ENCODE assay signal across 9 mouse cellular contexts in the genomic region with DNA sequence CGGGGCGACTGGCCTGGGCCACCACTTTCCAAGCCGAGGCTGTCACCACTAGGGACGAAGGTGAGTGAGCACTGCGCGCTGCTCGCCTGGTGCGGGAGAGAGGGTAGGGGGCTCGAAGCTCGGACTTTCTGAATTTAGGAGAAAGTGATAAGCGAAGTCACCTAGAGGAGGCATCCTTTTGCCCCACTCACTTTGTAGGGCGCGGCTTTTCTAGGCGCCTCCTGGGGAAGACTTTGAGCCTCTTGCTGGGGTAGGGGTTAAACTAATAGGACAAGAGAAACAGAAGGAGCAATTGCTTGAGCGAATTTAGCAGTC. TPM values are rescaled to one million over a fixed set of nuclear protein-coding genes. Genes with fewer than 3 reads are reported as not detected.
DNase-seq lines count a peak whose midpoint lies in the region; ATAC-seq and TF ChIP-seq lines count a peak whose summit lies in the region.
"Had no signal": no experiment of that assay in that cellular context is flagged by ENCODE, and none has a peak within 500 bp of the region (broad histone marks: within the 10 kb centered on the region; RNA-seq: fewer than 3 reads in every experiment).

No protein-coding gene starts in this region.

- peak overlapping the region; percentile 48 for H3K4me3 ChIP-seq in kidney, embryonic 14.5 days (ENCODE audit: low read length)
- peak overlapping the region; percentile 65 for H3K4me3 ChIP-seq in embryonic facial prominence, embryonic 15.5 days (replicated peaks)
- peak overlapping the region; percentile 54 for H3K4me3 ChIP-seq in intestine, postnatal 0 days (ENCODE audit: low read depth, low read length)
- H3K4me3 ChIP-seq in neural tube, embryonic 12.5 days: peak overlapping the region; percentile 70

- WGBS in kidney, embryonic 14.5 days: under 1% methylated on average over 15 of the region's 15 CpGs
- under 1% methylated on average over 15 of the region's 15 CpGs for WGBS in embryonic facial prominence, embryonic 15.5 days
- 0% methylated on average over 15 of the region's 15 CpGs for WGBS in intestine, postnatal 0 days
- WGBS in neural tube, embryonic 12.5 days: under 1% methylated on average over 15 of the region's 15 CpGs

- peak overlapping the region; percentile 94 for H3K4me2 ChIP-seq in kidney, embryonic 14.5 days (replicated peaks; ENCODE audit: low read depth, low read length)
- peak overlapping the region; percentile 98 for H3K4me2 ChIP-seq in embryonic facial prominence, embryonic 15.5 days (replicated peaks)
- peak overlapping the region; percentile 95 for H3K4me2 ChIP-seq in intestine, postnatal 0 days (replicated peaks; ENCODE audit: low read depth)
- peak overlapping the region; percentile 99 for H3K4me2 ChIP-seq in neural tube, embryonic 12.5 days (replicated peaks)

- no peak for TF ChIP-seq CTCF in intestine, postnatal 0 days (IDR thresholded peaks at IDR 0.05; ENCODE audit: low read depth)

- no peaks in the 10 kb centered on the region for H3K36me3 ChIP-seq in kidney, embryonic 14.5 days (ENCODE audit: control insufficient read depth, insufficient read depth, low read length)
- H3K36me3 ChIP-seq in embryonic facial prominence, embryonic 15.5 days: no peaks in the 10 kb centered on the region
- no peaks in the 10 kb centered on the region for H3K36me3 ChIP-seq in intestine, postnatal 0 days (ENCODE audit: control insufficient read depth, insufficient read depth)
- H3K36me3 ChIP-seq in neural tube, embryonic 12.5 days: no peaks in the 10 kb centered on the region
- H3K36me3 ChIP-seq: G1E had no signal

- no peaks in the 10 kb centered on the region for H3K9me3 ChIP-seq in kidney, embryonic 14.5 days (ENCODE audit: control insufficient read depth, low read length)
- H3K9me3 ChIP-seq in embryonic facial prominence, embryonic 15.5 days (replicated peaks): no peaks in the 10 kb centered on the region
- no peaks in the 10 kb centered on the region for H3K9me3 ChIP-seq in intestine, postnatal 0 days (ENCODE audit: control insufficient read depth)
- no peaks in the 10 kb centered on the region for H3K9me3 ChIP-seq in neural tube, embryonic 12.5 days

- H3K4me1 ChIP-seq in kidney, embryonic 14.5 days (ENCODE audit: control insufficient read depth, insufficient read depth, low read length): no peaks in the 10 kb centered on the region
- peaks cover 9% of the 10 kb centered on the region for H3K4me1 ChIP-seq in embryonic facial prominence, embryonic 15.5 days
- H3K4me1 ChIP-seq in intestine, postnatal 0 days (replicated peaks; ENCODE audit: control insufficient read depth, insufficient read depth, low read length): no peaks in the 10 kb centered on the region
- peaks cover 9% of the 10 kb centered on the region; the same call in 1 of the 2 replicates for H3K4me1 ChIP-seq in neural tube, embryonic 12.5 days

- peaks cover 32% of the 10 kb centered on the region for H3K27me3 ChIP-seq in kidney, embryonic 14.5 days (ENCODE audit: control insufficient read depth, insufficient read depth, low read length)
- peaks cover 21% of the 10 kb centered on the region for H3K27me3 ChIP-seq in embryonic facial prominence, embryonic 15.5 days
- H3K27me3 ChIP-seq in intestine, postnatal 0 days (replicated peaks; ENCODE audit: control insufficient read depth, insufficient read depth, low read length): peaks cover 26% of the 10 kb centered on the region
- peaks cover 13% of the 10 kb centered on the region; the same call in 1 of the 2 replicates for H3K27me3 ChIP-seq in neural tube, embryonic 12.5 days (replicated peaks)

- no peak for DNase-seq in kidney, postnatal 4 days
- DNase-seq in yolk sac, embryonic 10.5 days (ENCODE audit: low spot score): no peak
- DNase-seq in layer of hippocampus, postnatal 14 days (ENCODE audit: low spot score in 2 of 2): no peak

- H3K9ac ChIP-seq in kidney, embryonic 14.5 days (ENCODE audit: low read depth, low read length): 0 out of 2 replicates have a peak overlapping the region, but pooled peaks have one; percentile 20
- peak overlapping the region; percentile 50 for H3K9ac ChIP-seq in embryonic facial prominence, embryonic 15.5 days
- H3K9ac ChIP-seq in intestine, postnatal 0 days (ENCODE audit: low read depth, low read length): 0 out of 2 replicates have a peak overlapping the region, but pooled peaks have one; percentile 22
- peak overlapping the region; percentile 65 for H3K9ac ChIP-seq in neural tube, embryonic 12.5 days

- no peak; the same call in 1 of the 2 replicates for ATAC-seq in kidney, embryonic 14.5 days (ENCODE audit: low FRiP score, low TSS enrichment)
- ATAC-seq in embryonic facial prominence, embryonic 15.5 days (ENCODE audit: insufficient number of reproducible peaks, low FRiP score, low TSS enrichment, low read depth): no peak
- no peak for ATAC-seq in intestine, postnatal 0 days
- no peak for ATAC-seq in neural tube, embryonic 12.5 days (ENCODE audit: low FRiP score, low read depth)
- ATAC-seq in granulocyte monocyte progenitor cell, adult 5-6 weeks (replicated peaks; ENCODE audit: poor library complexity, severe bottlenecking): no peak

- H3K27ac ChIP-seq in kidney, embryonic 14.5 days (ENCODE audit: low read depth, low read length): no peak overlapping the region
- H3K27ac ChIP-seq in embryonic facial prominence, embryonic 15.5 days (replicated peaks): no peak overlapping the region
- H3K27ac ChIP-seq in intestine, postnatal 0 days (ENCODE audit: low read depth, low read length): no peak overlapping the region
- 0 out of 2 replicates have a peak overlapping the region, but pooled peaks have one; percentile 37 for H3K27ac ChIP-seq in neural tube, embryonic 12.5 days

RNA-seq across cellular contexts. Expression of gene Hs3st5, which starts 0.9 kb away (rescaled TPM):
- 0.08 and 0.19 TPM in 2 replicates for polyA plus RNA-seq in kidney, embryonic 14.5 days (2014; fragmentation: Nextera tagmentation; extraction: Ambion mirVana)
- polyA plus RNA-seq in embryonic facial prominence, embryonic 15.5 days (2015; fragmentation: Nextera tagmentation; extraction: Ambion mirVana): 4.7 and 5.6 TPM in 2 replicates
- 1.4 TPM in 2 replicates for polyA plus RNA-seq in intestine, postnatal 0 days (2015; fragmentation: Nextera tagmentation; extraction: Ambion mirVana)
- polyA plus RNA-seq in neural tube, embryonic 12.5 days (2016; fragmentation: Nextera tagmentation; extraction: Ambion mirVana): 13.5 and 15.5 TPM in 2 replicates
- not detected in 2 replicates for total RNA-seq in granulocyte monocyte progenitor cell, adult 5-6 weeks (2014; fragmentation: Nextera tagmentation)
- not detected in 2 replicates for total RNA-seq in granulocyte monocyte progenitor cell, adult 5-6 weeks (2017)
- 1 to 10 TPM; 2.3 to 3.6 TPM for total RNA-seq in layer of hippocampus, postnatal 14 days (2021)
- polyA plus RNA-seq: G1E had no signal
